Mouse (Mus musculus): ENCODE measurements around the gene Hmg20a.

DNA sequence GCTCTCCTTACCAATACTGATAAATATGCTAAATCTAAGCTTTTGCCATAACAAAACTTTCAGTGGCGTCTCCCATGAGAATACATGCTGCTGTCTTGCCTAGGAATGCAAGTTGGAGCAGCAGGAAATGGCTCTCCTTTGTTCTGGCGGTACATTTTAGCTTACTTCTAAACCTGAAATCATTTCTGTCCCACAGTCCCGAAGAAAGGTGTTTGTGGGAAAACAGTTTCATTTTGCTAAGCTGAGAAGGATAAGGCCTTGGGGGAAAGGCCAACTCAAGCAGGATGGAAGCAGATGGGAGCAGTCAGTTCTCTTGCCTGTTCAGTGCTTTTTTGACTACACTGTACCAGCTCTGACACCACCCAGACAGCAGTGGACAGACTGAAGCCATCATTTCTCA is 49.6 kb upstream of the Hmg20a start:
- no peak for TF ChIP-seq CTCF (IDR thresholded peaks at IDR 0.05; ENCODE audit: low read depth, low read length)
- TF ChIP-seq POLR2A (IDR thresholded peaks at IDR 0.05; ENCODE audit: borderline replicate concordance, low read depth, low read length): no peak

All from bone marrow macrophage, adult 2 months (primary cell).